Mouse (Mus musculus) erythroblast, embryonic 14.5 days (primary cell): ENCODE data around the gene Dpyd.

Experiments
- GATA1 ChIP-seq: IDR thresholded peaks from 2 replicates; pipeline ENCODE4 v1.6.1; 2012; ENCODE audit warnings: low read length, inconsistent platforms, mixed read lengths
- TAL1 ChIP-seq: IDR thresholded peaks from 3 replicates; pipeline ENCODE4 v1.6.1; 2012; ENCODE audit warnings: low read length, inconsistent platforms, mixed read lengths

- no peak for TF ChIP-seq GATA1
- TF ChIP-seq TAL1 = no peak
Observed at GRCm38 (mm10) chr3:119220763-119221412, 659.0 kb downstream of the Dpyd start.
